Mouse (Mus musculus): ENCODE measurements around the gene Ano6.
A peak's percentile ranks its signal among the peaks of the same experiment; 100 is the strongest.

Gene Ano6

DNA sequence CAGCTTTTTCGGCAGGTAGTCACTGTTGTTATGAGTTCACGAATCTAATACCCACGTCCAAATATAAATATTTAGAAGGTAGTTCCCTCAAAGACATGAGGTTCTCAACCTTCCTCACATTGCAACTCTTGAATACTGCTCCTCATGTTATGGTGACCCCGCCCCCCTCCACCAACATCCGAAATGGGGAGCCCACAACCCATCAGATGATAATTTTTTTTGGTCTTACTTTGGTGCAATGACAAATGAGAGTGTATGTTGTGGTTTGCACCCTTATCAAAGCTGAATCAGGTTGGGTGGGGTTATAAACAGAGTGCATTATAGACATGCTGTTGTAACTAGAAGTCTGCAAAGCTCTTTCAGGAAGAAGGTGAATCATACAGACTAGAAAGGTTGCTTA lies 99.7 kb downstream of the Ano6 start:
- DNase-seq (ENCODE audit: low spot score) = no peak

GRCm38 (mm10) chr15:95892171-95892570 lies 101.5 kb downstream of the Ano6 start:
- no peak for DNase-seq (ENCODE audit: low spot score)

DNA sequence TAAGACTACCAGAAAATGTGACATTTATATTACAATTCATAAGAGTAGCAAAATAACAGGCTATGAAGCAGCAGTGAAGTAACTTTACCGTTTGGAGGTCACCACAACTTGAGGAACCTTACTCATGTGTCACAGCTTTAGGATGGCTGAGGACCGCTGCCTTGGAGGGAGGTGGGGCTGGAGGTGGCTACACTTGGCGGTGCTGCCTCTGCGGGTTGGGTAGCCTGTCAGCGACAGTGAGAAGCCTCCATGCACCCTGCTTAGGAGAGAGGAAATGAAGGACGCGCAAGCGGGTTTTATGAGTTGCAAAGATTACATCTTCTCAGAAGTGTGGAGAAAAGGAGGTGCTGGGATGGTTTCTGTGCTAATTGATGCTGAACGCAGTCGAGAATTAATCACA lies 102.3 kb downstream of the Ano6 start:
- DNase-seq (ENCODE audit: low spot score) = no peak

DNA sequence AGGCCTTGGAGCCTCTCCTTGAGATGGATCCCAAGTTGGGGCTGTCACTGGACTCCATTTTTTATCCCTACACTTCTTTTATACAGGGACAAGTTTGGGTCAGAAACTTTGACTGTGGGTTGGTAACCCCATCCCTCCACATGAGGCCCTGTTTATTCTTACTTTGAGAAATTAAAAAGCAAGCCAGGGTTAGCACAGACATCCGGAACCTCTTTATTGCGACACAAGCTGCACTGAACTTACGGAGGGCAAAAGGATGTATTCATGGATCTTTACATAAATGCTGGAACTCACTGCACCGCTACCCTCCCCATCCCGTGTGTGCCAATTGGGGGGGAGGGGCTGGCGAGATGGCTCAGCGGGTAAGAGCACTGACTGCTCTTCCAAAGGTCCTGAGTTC lies 105.1 kb downstream of the Ano6 start:
- no peak for DNase-seq (ENCODE audit: low spot score)

DNA sequence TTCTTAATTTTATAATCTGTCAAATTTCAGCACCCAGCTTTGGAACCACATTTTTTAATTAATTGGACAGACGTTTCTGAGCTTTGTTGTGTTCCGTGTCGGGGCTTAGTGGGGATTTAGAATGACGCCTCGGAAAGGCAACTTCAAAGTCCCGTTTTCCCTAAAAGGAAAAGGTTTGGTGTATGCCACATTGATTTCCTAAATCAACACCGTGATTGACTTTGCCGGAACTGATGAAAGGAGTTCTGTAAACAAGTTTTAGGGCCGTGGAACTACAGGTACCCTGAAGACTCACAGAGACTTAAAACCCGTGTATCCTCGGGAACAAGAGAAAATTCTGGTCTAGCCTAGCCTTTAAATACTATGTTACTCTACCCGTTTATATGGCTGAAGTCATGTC lies 107.0 kb downstream of the Ano6 start:
- no peak for DNase-seq (ENCODE audit: low spot score)

DNA sequence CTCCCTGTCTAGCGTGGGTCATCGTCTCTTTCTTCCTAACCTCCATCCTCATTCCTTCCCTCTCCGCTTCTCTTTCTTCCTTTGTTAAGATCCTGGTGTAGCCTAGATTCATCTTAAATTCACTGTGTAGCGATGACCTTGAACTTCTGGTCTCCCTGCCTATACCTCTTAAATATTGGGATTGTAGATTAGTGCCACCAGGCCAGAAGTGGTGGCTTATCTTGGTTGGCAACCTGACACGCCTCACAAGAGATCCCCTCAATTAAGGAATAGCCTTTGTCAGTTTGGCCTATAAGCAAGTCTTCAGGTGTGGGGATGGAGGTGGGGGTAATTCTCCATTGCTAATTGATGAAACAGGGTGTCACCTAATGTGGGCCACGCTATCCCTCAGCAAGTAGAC lies 107.8 kb downstream of the Ano6 start:
- DNase-seq (ENCODE audit: low spot score) = no peak

DNA sequence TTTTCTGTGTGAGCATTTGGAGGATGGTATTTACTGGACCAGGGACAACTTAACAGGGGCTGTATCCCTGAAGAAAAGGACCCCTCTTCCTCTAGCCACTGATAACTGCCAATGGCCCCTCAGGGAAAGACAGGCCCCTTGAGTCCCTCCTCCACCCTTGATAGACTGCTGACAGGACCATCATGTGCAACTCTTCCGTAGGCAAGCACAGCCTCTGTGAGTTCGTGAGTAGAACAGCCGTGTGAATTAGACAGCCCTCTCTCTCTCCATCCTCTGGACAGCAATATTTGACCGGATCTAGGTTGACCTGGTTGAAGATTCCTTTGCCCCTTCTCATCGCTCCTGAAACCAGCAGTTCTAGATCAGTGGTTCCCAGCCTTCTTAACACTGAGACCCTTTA lies 111.8 kb downstream of the Ano6 start:
- no peak for DNase-seq (ENCODE audit: low spot score)

DNA sequence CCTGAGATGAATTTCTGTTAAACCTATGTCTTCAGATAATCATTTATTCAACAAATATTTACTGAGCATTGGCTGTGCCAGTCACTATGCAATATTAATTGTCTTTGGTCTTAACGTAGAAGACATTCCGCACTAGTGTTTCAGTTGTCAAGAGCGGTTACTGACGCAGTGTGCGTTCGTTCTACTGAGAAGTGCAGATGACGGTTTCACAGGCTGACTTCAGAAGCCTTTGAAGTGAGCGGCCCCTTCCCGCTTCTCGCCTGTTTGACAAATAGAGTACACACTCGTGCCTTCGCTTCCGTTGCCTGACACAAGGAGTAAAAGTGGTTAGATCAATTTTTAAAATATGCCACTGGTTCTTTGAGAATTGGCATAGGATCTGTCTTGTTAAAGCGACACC lies 113.6 kb downstream of the Ano6 start:
- DNase-seq (ENCODE audit: low spot score) = no peak

- DNase-seq (ENCODE audit: low spot score) = peak; percentile 45
Measured at GRCm38 (mm10) chr15:95906017-95906749, 115.5 kb downstream of the Ano6 start.

DNA sequence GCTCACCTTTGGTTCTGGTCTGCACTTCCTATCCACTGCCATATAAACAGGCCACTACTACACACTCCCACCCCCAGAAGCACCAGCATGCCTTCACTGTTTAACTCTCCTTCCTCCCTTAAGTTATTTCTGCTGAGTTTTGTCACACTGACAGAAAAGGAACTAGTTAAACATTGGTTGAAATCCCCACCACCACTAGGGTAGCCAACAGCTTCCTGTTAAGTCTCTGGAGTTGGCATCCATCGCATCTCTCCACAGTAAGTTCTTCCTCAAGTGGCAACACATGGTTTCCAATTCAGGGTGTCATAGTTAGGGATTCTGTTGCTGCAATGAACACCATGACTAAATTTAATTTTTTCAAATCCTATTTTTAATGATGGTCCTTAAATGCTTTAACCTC lies 116.2 kb downstream of the Ano6 start:
- no peak for DNase-seq (ENCODE audit: low spot score)

- DNase-seq (ENCODE audit: low spot score) = peak; percentile 42
Measured at GRCm38 (mm10) chr15:95907337-95907736, 116.7 kb downstream of the Ano6 start.

GRCm38 (mm10) chr15:95907909-95908308 lies 117.3 kb downstream of the Ano6 start:
- DNase-seq (ENCODE audit: low spot score) = no peak

DNA sequence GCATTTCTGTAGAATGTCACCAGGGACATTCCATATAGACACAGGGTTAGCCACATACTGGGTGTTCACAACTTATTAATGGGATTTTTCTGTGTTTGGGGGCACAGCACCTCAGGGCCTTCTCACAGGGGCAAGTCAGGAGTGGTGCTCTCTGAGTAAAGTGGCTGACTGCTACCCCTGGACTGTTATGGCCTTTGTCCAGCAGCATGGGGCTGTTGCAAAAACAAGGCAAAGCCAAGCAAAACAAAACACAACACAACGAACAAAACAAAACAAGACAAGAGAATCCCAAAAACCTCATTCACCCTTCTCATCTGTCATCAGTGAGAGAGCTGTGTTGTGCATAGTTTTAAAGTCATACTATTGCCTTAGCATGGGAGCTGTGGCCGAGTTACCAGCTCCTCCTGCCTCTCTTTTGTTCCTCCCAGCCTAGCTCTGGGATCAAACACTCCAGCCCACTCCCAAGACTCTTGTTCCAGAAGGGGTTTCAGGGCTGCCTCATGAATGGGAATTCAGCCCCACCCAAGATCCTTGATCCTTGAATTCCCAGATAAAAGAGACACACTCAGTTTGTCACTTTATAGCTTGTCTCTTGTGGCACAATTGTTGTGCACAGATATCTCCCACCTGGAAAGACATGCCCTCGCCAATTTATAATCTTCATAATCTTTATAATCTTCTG lies 119.6 kb downstream of the Ano6 start:
- DNase-seq (ENCODE audit: low spot score) = no peak

GRCm38 (mm10) chr15:95914963-95915362 lies 124.3 kb downstream of the Ano6 start:
- DNase-seq (ENCODE audit: low spot score) = no peak

DNA sequence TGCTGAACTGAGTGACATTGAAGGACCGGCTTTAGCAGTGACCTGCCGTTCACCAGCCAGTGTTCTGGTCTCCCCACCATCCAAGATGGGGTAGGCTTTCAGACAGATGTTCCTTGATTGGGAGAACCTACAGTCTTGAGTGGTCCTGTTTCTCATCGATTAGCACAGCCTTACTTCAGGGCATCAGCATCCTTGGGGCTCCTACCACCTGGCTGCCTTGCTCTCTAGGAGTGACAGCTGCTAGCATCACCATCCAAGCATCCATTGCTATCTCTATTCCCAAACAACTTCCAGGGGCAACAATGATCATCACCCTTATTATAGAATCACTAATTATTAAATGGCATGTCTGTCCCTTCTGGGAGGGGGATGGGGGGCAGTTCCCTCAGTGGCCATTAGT lies 124.8 kb downstream of the Ano6 start:
- no peak for DNase-seq (ENCODE audit: low spot score)

DNA sequence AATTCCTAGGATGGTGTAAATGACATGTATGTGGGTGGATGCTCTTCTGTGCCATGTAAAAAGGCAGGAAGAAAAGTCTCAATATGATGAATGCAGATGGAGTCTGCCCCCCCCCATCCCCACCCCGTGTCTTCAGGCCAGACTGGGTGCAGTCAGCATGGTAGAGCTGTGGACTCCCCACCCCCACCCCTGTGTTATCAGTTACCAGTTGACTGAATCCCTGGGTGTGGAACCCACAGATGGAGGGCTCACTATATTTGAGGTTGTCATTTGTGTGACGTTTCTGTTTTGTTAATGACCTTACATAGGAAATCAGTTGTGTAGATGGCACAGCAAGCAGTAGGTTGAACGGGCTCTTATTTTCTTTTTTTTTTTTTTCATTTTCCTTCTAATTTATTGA lies 126.7 kb downstream of the Ano6 start:
- DNase-seq (ENCODE audit: low spot score) = no peak

GRCm38 (mm10) chr15:95920047-95920446 lies 129.4 kb downstream of the Ano6 start:
- DNase-seq (ENCODE audit: low spot score) = no peak

DNA sequence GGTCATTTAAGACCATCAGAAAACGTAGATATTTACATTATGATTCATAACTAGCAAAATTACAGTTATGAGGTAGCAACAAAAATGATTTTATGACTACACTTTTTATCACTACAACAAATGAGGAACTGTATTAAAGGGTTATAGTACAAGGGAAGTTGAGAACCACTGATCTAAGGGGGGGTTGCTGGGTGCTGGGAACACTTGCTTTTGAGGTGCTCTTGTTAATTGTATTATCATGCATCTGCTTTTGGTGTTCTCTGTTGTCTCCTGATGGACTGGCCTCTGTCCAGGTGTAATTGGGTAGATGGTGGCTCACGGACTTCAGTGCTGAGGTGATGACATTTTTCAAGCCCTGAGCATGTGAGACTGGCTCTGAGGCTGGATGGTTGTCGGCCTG lies 130.4 kb downstream of the Ano6 start:
- DNase-seq (ENCODE audit: low spot score) = no peak

GRCm38 (mm10) chr15:95921639-95922038 lies 131.0 kb downstream of the Ano6 start:
- no peak for DNase-seq (ENCODE audit: low spot score)

- no peak for DNase-seq (ENCODE audit: low spot score)
Measured at GRCm38 (mm10) chr15:95922558-95922957, 131.9 kb downstream of the Ano6 start.

DNA sequence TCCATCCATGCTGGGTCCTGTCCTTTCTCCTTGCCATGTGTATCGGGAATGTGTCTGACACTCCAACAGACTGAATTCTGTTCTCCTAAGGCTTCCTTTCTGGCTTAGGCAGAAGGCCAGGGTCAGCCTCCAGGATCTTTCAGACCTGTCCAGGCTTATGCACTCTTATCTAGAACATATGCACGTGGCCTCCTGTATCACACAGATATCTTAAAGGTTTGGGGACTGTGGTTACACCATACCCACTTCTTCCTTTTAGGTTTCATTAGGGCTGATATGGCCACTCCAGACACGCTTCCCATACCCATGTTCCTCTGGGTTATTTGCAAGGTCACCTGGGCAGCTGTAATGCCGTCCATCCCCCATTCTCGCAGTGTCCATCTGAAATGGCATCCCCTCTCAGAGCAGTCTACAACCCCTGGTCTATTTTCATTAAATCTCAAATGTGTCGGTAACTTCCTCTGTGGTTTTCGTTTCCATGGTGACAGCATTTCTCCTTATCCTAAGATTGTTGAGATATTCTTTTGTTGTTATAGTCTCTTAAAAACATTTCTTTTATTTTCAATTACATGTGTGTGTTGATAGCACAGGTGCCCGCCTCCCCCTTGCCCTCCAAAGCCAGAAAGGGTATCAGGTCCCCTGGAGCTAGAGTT lies 134.8 kb downstream of the Ano6 start:
- DNase-seq (ENCODE audit: low spot score) = no peak

GRCm38 (mm10) chr15:95929087-95929486 lies 138.4 kb downstream of the Ano6 start:
- no peak for DNase-seq (ENCODE audit: low spot score)

GRCm38 (mm10) chr15:95931013-95931775 lies 140.6 kb downstream of the Ano6 start:
- DNase-seq (ENCODE audit: low spot score) = no peak

Measured in ovary, postnatal 14 days (tissue).